Mouse (Mus musculus): ENCODE data around the gene Sema3b.

DNA sequence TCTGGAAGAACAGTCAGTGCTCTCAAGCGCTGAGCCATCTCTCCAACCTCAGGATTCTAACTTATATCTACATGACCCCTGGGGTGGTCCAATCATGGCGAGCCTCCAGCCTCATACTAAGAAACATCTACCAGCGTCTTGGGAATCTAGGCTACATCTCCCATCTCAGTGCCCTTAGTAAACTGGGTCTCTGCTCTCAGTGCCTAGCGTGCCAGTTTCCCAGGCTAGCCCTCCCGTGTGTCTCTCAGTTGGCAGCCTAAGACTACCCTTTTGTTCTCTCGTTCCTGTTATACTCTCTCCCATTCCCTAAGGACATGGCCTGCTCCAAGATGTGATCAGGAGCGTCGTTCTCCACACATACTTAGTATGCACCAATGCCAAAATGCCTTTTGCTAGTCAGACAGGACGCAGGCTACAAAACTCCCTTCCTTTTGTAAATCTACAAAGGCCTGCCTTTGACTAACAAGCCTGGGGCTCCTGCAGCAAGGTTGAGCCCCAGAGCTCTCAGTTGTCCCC, 22.3 kb upstream of the Sema3b start:
- TF ChIP-seq POLR2A (IDR thresholded peaks at IDR 0.05; ENCODE audit: extremely low read depth, insufficient read depth, low read length) (no peak), CTCF (IDR thresholded peaks at IDR 0.05; ENCODE audit: extremely low read depth, insufficient read depth, low read length) (no peak)

Measured in cortical plate, adult 2 months (tissue).